Mouse (Mus musculus): ENCODE measurements at regions not wholly inside any gene's neighbourhood (a gene's known extent, or its start where the extent isn't known, plus 50 kb on each side); places are given as distances from the start of the nearest gene placed in this dataset.
"Not testable (repeated sequence)": the region's sequence is repeated elsewhere in the genome, so short reads cannot be mapped to it uniquely, and the experiment has no call there.

DNA sequence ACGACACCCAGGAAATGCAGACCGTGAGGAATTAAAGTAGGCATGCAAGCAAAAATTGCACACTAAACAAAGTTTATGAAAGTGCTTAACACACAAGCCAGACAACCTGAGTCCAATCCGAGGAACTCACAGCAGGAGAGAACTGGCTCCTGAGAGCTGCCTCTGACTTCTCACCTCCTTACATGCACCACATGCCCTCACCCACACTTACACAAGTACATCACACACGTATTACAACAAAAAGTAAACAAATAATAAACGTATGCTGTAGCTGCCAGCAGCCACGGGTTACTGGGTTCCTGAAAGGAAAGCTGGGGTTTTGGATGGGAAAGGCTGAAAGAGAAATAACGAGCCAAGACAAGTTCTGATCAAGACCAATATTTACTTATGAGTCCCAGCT is 1008.0 kb downstream of the 4930447A16Rik start:
- H3ac ChIP-seq (ENCODE audit: control insufficient read depth, insufficient read length), result no peak overlapping the region
- no peaks in the 10 kb centered on the region for H3K79me2 ChIP-seq (ENCODE audit: control insufficient read depth, insufficient read depth)
- no peaks in the 10 kb centered on the region for H3K27me3 ChIP-seq (ENCODE audit: control insufficient read depth, insufficient read depth, insufficient read length)
- TF ChIP-seq MAX (IDR thresholded peaks at IDR 0.05; ENCODE audit: low read depth) (no peak), CEBPB (IDR thresholded peaks at IDR 0.05; ENCODE audit: insufficient read depth, poor library complexity, severe bottlenecking) (no peak), POLR2AphosphoS2 (IDR thresholded peaks at IDR 0.05; ENCODE audit: insufficient read length, low read depth) (no peak), POLR2A (IDR thresholded peaks at IDR 0.05; ENCODE audit: insufficient read length, low read depth) (no peak), SRF (IDR thresholded peaks at IDR 0.05; ENCODE audit: control insufficient read depth, insufficient read length, low read depth) (no peak), TCF3 (IDR thresholded peaks at IDR 0.05; ENCODE audit: insufficient read length, low read depth) (no peak), MYOD1 (IDR thresholded peaks at IDR 0.05; ENCODE audit: control insufficient read depth in 1 of 3, insufficient read length in 2 of 3, low read depth in 2 of 3) (no peak), REST (IDR thresholded peaks at IDR 0.05; ENCODE audit: insufficient read depth, insufficient read length) (no peak), USF1 (IDR thresholded peaks at IDR 0.05; ENCODE audit: low read depth) (no peak), E2F4 (IDR thresholded peaks at IDR 0.05; ENCODE audit: insufficient read depth) (no peak), MYOG (IDR thresholded peaks at IDR 0.05; ENCODE audit: control insufficient read depth in 1 of 3, insufficient read depth in 1 of 3, insufficient read length in 2 of 3, low read depth in 2 of 3) (no peak), TCF12 (IDR thresholded peaks at IDR 0.05; ENCODE audit: insufficient read depth, poor library complexity, severe bottlenecking) (no peak)
- no peak overlapping the region for H3K4me2 ChIP-seq (ENCODE audit: low read depth)
- H3K36me3 ChIP-seq (ENCODE audit: control insufficient read depth, insufficient read depth), result no peaks in the 10 kb centered on the region
- H3K4me3 ChIP-seq, result no peak overlapping the region

DNA sequence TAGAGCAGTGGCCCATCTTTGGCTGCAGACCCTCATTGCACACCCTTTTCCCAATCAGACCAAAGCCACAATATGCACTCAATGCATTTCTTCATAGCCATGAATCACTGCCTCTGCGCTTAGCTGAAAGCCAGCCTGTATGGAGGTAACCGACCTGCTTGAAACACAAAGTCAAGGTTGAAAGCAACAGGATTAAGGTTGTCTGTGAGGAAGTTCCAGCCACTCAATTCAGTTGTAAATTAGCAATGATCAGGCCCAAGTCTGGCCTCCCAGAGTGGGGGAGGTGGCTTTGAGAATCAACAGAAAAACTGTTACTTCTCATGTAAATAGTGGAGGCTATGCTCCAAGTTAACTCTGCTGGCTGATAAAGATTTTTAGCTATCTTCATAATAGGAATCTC is 1008.9 kb downstream of the 4930447A16Rik start:
- H3K36me3 ChIP-seq (ENCODE audit: control insufficient read depth, insufficient read depth); H3K4me3 ChIP-seq; H3K79me2 ChIP-seq (ENCODE audit: control insufficient read depth, insufficient read depth): not testable (repeated sequence)

More for the DNA sequence above, 1008.9 kb downstream of the 4930447A16Rik start:
- not testable (repeated sequence) for H3K27me3 ChIP-seq (ENCODE audit: control insufficient read depth, insufficient read depth, insufficient read length); H3K4me2 ChIP-seq (ENCODE audit: low read depth); H3ac ChIP-seq (ENCODE audit: control insufficient read depth, insufficient read length)
